Mouse (Mus musculus) ovary, postnatal 10 days (tissue): ENCODE data around the gene Lyrm7.

Experiments used
- DNase-seq: peaks from one replicate; pipeline ENCODE4 v3.0.0; 2022; ENCODE audit warnings: low spot score

Lyrm7 gene

DNA sequence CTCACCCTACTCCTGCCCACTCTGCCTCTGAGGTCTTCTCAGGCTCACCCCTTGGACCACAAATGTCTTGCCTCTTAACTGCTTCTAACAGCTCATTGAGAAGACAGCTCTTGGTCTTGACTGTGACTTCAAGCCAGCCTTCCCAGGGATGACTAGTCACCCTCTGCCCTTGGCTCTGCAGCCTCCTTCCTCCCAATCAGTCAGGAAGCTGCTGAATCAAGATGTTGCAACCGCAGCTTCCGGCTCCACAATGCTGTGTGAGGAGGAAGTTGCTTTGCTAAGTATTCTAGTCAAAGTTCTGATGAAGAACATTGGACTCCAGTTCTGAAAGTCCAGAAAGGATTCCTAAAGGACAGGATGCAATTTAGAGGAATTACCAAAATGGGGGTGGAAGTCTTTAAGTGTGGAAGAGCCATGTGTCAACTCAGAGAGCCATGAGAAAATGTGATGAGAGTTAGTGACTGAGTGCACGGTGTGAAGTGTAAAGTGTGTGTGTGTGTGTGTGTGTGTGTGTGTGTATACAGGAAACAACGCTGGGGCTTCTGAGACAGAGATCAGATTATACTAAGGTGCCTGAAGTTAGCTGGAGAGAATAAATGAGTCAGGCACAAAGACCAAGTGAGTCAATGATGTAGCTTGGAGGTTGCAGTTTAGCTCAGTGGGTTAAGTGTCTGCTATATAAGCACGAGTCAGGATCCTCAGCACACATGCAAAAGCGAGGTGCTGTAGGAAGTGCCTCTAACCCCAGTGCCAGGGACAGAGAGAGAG is 58.7 kb downstream of the Lyrm7 start:
- DNase-seq, result no peak

- no peak for DNase-seq
Measured at GRCm38 (mm10) chr11:54796551-54796950, 64.2 kb downstream of the Lyrm7 start.

DNA sequence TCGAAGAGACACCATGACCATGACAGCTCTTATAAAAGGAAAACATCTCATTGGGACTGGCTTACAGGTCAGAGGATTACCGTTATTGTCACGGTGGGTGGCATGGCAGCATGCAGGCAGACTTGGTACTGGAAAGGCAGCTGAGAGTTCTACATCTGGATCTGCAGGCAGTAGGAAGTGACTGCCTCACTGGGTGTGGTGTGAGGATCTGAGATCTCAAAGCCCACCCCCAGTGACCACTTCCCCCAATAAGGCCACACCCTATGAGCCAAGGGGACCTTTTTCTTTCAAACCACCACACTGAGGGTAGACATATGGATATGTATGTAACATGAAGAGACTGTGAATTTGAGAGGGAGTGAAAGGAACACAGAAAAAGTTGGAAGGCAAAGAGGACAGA is 66.0 kb downstream of the Lyrm7 start:
- DNase-seq, result no peak

GRCm38 (mm10) chr11:54793173-54793572 is 67.5 kb downstream of the Lyrm7 start:
- no peak for DNase-seq

GRCm38 (mm10) chr11:54791458-54791857 is 69.3 kb downstream of the Lyrm7 start:
- DNase-seq, result no peak

GRCm38 (mm10) chr11:54787488-54788474 is 72.9 kb downstream of the Lyrm7 start, which contains the start of gene Cdc42se2:
Cdc42se2 (minus strand) TSS chr11:54787675.
- peak; percentile 92 for DNase-seq

GRCm38 (mm10) chr11:54786858-54787487 is 73.7 kb downstream of the Lyrm7 start:
- peak; percentile 44 for DNase-seq

DNA sequence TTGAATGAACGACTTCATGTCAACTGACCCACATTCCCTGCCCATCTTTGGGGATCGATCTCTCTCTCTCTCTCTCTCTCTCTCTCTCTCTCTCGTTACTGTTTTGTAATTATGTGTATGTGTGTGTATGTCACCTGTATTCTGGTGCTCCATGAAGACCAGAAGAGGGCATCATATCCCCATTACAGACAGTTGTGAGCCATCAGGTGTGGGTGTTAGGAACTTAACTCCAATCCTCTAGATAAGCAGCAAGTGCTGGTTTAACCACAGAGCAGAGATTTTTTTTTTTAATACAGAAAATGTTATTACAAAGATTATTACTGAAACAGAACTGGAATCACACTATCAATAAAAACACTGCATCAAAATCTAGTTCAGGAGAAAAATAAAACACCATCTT is 75.2 kb downstream of the Lyrm7 start:
- no peak for DNase-seq

GRCm38 (mm10) chr11:54784436-54784835 is 76.3 kb downstream of the Lyrm7 start:
- DNase-seq, result no peak

DNA sequence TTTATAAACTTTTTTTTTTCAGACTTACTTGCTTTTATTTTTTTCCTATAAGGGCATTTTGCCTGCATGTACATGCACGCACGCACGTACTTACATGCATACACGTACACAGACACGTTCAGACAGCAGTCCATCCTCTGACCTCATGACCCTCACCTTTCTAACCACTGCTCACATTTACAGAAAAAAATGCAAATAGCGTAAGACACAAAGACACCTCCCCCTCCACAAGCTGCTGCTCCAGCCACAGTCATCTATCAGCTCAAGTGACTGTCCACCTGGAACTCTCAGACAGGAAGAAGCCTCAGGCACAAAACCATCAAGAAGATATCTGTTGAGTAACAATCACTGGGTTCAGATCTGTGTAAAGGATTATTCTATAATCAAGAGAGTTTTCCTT is 78.5 kb downstream of the Lyrm7 start:
- DNase-seq, result no peak

DNA sequence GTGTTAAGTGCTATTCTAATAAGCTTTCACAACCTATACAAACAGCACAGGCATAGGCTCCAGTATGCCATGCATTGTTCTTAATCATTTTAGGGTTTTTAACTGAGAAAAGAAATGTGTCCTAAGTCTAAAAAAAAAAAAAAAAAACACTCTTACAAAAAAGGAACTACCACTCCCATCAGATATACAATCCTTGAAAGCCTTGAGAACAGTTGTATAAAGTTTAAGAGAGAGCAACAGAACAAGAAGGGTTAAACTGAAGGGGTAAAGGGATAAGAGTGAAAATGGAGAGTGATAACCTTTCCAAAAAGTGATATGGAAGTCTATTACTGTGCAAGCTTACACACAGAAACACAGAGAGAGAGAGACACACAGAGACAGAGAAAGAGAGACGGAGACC is 80.8 kb downstream of the Lyrm7 start:
- no peak for DNase-seq

DNA sequence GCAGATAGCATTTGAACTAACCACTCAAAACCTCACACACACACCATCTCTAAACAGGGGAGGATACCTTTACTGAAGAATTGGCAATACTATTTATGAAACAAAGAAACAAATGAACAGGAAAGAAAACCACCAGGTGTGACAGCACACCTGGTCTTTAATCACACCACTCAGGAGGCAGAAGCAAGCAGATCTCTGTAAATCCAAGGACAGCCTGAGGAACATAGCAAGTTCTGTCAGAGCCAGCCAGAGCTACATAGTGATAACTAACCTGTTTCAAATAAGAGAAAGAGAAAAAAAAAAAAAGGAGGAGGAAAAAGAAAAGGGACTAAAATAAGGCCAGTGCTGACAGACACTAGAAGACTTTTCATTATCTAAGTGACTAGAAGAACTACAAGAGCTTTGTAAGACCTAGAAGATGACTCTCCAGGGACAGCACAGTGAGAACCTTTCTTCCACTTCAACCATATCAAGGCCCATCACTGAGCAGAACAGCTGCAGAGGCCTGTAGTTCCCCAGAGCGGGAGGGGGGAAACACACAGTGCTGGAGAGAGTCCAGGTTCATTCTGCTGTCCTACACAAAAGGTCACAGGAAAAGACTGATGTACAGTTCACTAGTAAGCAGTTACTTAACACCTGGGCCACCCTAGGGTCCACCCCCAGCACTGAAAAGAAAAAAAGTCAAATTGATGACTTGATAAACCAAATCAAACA is 82.4 kb downstream of the Lyrm7 start:
- no peak for DNase-seq

GRCm38 (mm10) chr11:54777387-54778130 is 83.2 kb downstream of the Lyrm7 start:
- no peak for DNase-seq
